Mouse (Mus musculus): ENCODE results near the gene Olfr1420. TPM values are rescaled to one million over a fixed set of nuclear protein-coding genes. Genes with fewer than 3 reads are reported as not detected.
A peak's percentile ranks its signal among the peaks of the same experiment; 100 is the strongest.
"Not testable (repeated sequence)": the region's sequence is repeated elsewhere in the genome, so short reads cannot be mapped to it uniquely, and the experiment has no call there.

Olfr1420 gene
- polyA plus RNA-seq, 1 experiment from 2014 or later: 0.23 TPM

DNA sequence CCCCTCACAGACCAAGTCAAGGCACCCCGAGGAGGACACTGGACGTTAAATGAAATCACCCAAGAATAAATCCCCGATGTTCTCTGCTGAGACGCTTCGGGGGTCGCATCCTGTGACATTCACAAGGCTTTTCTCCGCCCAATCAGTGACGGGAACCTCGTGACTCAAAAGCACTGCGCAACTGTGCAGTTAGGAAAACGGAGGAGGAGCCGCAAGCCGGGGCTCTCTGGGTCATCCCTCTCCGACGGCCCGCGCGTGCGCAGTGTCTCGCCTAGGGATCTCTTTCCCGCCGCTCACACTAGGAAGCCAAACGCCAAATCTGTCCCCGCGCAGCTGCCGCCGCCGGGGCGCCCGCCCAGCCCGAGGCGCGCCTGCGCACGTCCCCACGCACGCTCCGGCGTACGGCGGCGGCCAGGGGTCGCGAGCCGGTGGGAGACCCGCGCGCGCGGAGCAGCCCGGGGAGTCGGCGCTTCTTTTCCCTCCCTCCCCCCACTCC is 25.7 kb downstream of the Olfr1420 start, which contains the start of gene Patl1:
Gene Patl1, plus strand, starts transcription at position 363 of the 496 bp plus-strand sequence.
- ATAC-seq (ENCODE audit: insufficient number of reproducible peaks, low FRiP score, low TSS enrichment, low read depth): peak; percentile 99
- peaks cover 7% of the 10 kb centered on the region; the same call in 1 of the 2 replicates for H3K36me3 ChIP-seq
- WGBS: under 1% methylated on average over 53 of the region's 53 CpGs

DNA sequence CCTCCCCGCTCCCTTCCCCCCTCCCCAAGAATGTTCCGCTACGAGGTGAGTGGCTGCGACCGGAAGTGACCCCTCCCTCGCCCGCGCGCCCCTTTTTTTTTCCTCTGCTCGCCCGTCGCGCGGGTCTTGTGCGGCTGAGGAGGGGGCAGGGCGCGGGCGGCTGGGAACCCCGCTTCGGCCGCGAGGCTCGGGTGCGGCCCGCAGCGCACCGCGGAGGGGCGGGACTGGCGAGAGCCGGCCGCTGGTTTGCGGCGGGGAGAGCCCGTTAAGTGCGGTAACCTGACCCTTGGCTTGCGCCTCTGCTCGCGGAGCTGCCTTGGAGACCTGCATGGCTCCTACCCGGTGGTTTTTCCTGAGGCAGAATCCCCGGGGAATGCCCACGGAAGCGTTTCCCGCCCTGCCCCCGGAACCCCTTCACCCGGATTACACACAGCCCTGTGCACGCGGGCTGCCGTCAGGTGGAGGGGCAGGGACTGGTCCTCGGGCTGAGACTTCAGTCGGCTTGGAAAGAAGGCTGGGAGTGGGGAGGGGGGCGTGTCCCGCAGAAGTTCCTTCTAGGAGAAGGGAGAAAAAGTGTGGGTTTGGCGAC is 26.3 kb downstream of the Olfr1420 start:
- H3K27ac ChIP-seq: peak overlapping the region; percentile 93
- peaks cover 9% of the 10 kb centered on the region for H3K4me1 ChIP-seq
- H3K4me3 ChIP-seq: peak overlapping the region; percentile 92
- H3K27me3 ChIP-seq: no peaks in the 10 kb centered on the region
- peak overlapping the region; percentile 57 for H3K4me2 ChIP-seq
- ATAC-seq (ENCODE audit: insufficient number of reproducible peaks, low FRiP score, low TSS enrichment, low read depth): peak; percentile 53
- H3K36me3 ChIP-seq: peaks cover 7% of the 10 kb centered on the region; the same call in 1 of the 2 replicates
- H3K9me3 ChIP-seq: no peaks in the 10 kb centered on the region
- WGBS: under 1% methylated on average over 41 of the region's 54 CpGs
- peak overlapping the region; percentile 90 for H3K9ac ChIP-seq

More for the DNA sequence above, 25.7 kb downstream of the Olfr1420 start, which contains the start of gene Patl1:
- Histone ChIP-seq H3K9ac (peak within 1 kb of the TSS; percentile 90), H3K4me3 (peak within 1 kb of the TSS; percentile 92), H3K9me3 (no peaks in the 10 kb centered on the region), H3K4me2 (peak within 1 kb of the TSS; percentile 72), H3K27ac (peak within 1 kb of the TSS; percentile 93), H3K4me1 (peaks cover 9% of the 10 kb centered on the region), H3K27me3 (no peaks in the 10 kb centered on the region)

DNA sequence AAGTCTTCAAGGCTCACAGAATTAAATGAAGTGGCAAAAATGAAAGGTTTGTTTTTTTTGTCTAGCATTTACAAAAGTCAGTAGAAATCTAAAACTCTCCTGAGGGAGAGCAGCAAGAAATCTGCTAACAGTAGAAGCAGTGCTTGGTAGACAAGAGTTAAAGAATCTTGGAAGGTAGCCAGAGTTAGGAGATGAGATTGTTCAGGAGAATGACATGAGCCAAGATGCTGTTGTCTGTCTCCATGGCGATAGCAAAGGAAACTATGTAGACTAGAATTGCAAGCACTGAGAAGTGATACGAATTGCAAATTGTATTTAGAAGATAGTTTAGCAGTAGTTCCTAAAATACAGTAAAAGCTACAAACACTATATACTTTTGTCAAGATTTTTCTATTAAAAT is 29.4 kb downstream of the Olfr1420 start:
- no peak overlapping the region for H3K27ac ChIP-seq
- H3K36me3 ChIP-seq: peaks cover 18% of the 10 kb centered on the region
- no peak overlapping the region for H3K4me3 ChIP-seq
- H3K27me3 ChIP-seq: no peaks in the 10 kb centered on the region
- H3K4me2 ChIP-seq: no peak overlapping the region
- no peak for ATAC-seq (ENCODE audit: insufficient number of reproducible peaks, low FRiP score, low TSS enrichment, low read depth)
- no peak overlapping the region for H3K9ac ChIP-seq
- WGBS: 35% methylated on average over 2 of the region's 2 CpGs
- no peaks in the 10 kb centered on the region for H3K9me3 ChIP-seq
- H3K4me1 ChIP-seq: peaks cover 9% of the 10 kb centered on the region

DNA sequence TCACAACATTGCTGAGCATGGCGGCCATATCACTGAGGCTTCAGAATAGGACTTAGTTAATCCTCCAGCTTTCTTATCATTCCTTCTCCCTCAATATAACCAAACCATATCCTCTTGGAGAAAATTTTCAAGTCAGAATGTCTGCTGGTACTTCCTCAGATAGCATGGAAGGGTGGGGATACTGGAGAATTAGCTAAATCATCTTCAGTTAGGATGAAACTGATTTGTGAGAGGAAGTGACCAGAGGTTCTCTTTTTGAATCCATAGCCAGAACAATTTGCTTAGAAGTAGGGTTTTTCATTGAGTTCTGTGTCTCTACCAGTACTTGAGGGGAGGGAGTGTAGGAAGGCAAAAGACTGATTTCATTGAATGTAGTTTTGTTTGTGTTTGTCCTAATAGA is 35.7 kb downstream of the Olfr1420 start:
- no peak overlapping the region for H3K4me2 ChIP-seq
- no peak overlapping the region for H3K9ac ChIP-seq
- no peaks in the 10 kb centered on the region for H3K9me3 ChIP-seq
- no peaks in the 10 kb centered on the region for H3K27me3 ChIP-seq
- no peaks in the 10 kb centered on the region for H3K4me1 ChIP-seq
- 100% methylated on average over 1 of the region's 1 CpGs for WGBS
- no peak overlapping the region for H3K27ac ChIP-seq
- peaks cover 54% of the 10 kb centered on the region for H3K36me3 ChIP-seq
- no peak overlapping the region for H3K4me3 ChIP-seq
- no peak for ATAC-seq (ENCODE audit: insufficient number of reproducible peaks, low FRiP score, low TSS enrichment, low read depth)

DNA sequence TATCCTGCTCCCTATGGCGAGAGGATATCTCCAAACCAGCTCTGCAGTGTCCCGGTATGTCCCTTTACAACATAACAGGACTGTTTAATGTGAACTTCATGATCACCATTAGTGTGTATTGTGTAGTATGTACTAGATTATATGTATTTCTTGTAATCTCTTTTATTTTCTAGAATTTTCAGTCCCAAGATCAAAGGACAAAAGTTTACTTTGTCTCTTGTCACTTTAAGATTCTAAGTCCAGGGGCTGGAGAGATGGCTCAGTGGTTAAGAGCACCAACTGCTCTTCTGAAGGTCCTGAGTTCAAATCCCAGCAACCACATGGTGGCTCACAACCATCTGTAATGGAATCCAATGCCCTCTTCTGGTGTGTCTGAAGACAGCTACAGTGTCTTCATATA is 36.1 kb downstream of the Olfr1420 start:
- H3K4me1 ChIP-seq; H3K4me3 ChIP-seq; H3K27ac ChIP-seq; H3K4me2 ChIP-seq; ATAC-seq (ENCODE audit: insufficient number of reproducible peaks, low FRiP score, low TSS enrichment, low read depth); H3K9me3 ChIP-seq; H3K27me3 ChIP-seq; H3K9ac ChIP-seq: not testable (repeated sequence)
- 96% methylated on average over 2 of the region's 2 CpGs for WGBS
- peaks cover 56% of the 10 kb centered on the region for H3K36me3 ChIP-seq

DNA sequence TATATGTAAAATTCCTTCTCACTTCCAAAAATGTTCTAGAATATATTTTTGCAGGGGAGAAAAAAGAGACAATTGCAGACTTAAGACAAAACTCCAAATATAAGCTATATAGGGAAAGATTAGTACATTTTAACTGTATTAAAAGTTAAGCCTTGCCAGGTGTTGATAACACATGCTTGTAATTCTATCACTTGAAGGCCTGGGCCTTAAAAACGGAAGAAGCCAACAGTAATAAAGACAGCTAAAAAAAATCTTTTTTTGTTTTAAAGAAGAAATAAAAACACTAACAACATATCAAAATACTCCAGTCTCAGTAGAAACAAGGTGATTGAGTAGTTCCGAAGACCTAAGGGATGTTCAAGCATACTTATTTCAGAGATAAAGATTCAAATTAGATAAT is 40.0 kb downstream of the Olfr1420 start:
- ATAC-seq (ENCODE audit: insufficient number of reproducible peaks, low FRiP score, low TSS enrichment, low read depth): no peak
- 83% methylated on average over 2 of the region's 2 CpGs for WGBS
- H3K27ac ChIP-seq: no peak overlapping the region

DNA sequence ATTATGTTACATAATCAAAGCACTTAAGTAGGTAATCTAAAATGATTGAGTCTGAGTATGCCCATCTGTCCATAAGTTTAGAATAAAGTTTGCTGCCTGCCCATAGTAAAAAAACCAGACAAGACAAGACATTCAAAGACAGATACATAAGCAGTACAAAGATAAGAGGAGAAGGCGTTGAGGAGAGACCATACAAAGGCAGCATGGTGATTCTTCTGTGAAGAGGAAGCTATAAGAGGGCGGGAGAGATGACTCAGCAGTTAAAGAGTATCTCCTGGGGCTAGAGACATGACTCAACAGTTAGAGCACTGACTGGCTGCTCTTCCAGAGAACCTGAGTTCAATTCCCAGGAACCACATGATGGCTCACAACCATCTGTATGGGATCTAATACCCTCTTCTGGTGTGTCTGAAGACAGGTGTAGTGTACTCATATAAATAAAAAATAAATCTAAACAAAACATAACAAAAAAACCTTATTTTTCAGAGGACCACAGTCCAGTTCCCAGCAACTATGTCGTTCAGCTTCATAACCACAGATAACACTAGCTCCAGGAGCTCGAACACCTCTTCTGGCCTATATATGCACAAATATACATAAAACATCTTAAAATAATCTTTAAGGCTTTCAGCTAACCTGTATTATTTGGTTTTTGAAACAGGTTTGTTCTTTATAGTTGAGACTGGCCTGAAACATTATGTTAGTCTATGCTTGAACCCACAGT is 41.8 kb downstream of the Olfr1420 start:
- no peak overlapping the region for H3K4me3 ChIP-seq
- no peak overlapping the region for H3K4me2 ChIP-seq
- H3K4me1 ChIP-seq: no peaks in the 10 kb centered on the region
- 89% methylated on average over 4 of the region's 4 CpGs for WGBS
- no peak overlapping the region for H3K27ac ChIP-seq
- H3K27me3 ChIP-seq: no peaks in the 10 kb centered on the region
- no peak overlapping the region for H3K9ac ChIP-seq
- no peaks in the 10 kb centered on the region for H3K9me3 ChIP-seq
- no peak for ATAC-seq (ENCODE audit: insufficient number of reproducible peaks, low FRiP score, low TSS enrichment, low read depth)
- H3K36me3 ChIP-seq: peaks cover 72% of the 10 kb centered on the region

More for the DNA sequence above, 40.0 kb downstream of the Olfr1420 start:
- Histone ChIP-seq H3K36me3 (peaks cover 68% of the 10 kb centered on the region), H3K9ac (no peak overlapping the region), H3K27me3 (no peaks in the 10 kb centered on the region), H3K4me3 (no peak overlapping the region), H3K9me3 (no peaks in the 10 kb centered on the region), H3K4me2 (no peak overlapping the region), H3K4me1 (no peaks in the 10 kb centered on the region)

DNA sequence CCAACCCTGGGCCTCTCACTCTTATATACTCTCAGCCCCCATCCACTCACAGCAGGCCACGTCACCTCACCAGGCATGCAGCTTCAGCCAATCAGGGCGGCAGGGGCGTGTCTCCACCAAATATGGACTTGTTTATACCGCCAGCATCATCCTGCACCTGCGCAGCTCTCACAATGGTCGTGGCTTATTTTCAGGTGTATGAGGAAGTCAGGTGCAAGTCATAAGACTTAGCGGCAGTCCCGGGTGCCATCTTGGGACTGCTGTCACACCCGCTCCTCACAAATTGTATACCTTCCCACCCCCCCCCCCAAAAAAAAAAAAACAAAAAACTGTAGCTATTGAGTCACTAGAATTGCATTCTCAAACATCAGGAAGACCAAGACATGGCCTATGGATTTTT is 60.1 kb downstream of the Olfr1420 start:
- H3K9ac ChIP-seq; H3K27me3 ChIP-seq; H3K4me1 ChIP-seq; H3K9me3 ChIP-seq; H3K4me2 ChIP-seq; H3K4me3 ChIP-seq; H3K27ac ChIP-seq; ATAC-seq (ENCODE audit: insufficient number of reproducible peaks, low FRiP score, low TSS enrichment, low read depth): not testable (repeated sequence)
- H3K36me3 ChIP-seq: peaks cover 36% of the 10 kb centered on the region
- WGBS: 95% methylated on average over 9 of the region's 9 CpGs

Small RNA genes within 50 kb of the gene (microRNA-seq; reads per million reads assigned to microRNA genes)
- 4.3 reads per million, percentile 13 among the genes with 10 or more reads in this experiment for gene Mir6994

Other genes starting within 250 kb of the Olfr1420 start
- gene Ms4a3, start 245.7 kb upstream of the Olfr1420 start, polyA plus RNA-seq (2015; fragmentation: Nextera tagmentation; extraction: Ambion mirVana): 0.15 TPM in 1 of 2 replicates, not detected in the other
- gene Oosp2, start 226.0 kb upstream of the Olfr1420 start, polyA plus RNA-seq (2015; fragmentation: Nextera tagmentation; extraction: Ambion mirVana): not detected in 2 replicates
- gene Oosp1, start 195.4 kb upstream of the Olfr1420 start, polyA plus RNA-seq (2015; fragmentation: Nextera tagmentation; extraction: Ambion mirVana): not detected in 2 replicates
- not detected in 2 replicates for gene Oosp3, start 189.5 kb upstream of the Olfr1420 start, polyA plus RNA-seq (2015; fragmentation: Nextera tagmentation; extraction: Ambion mirVana)
- gene Gif, start 139.0 kb upstream of the Olfr1420 start, polyA plus RNA-seq (2015; fragmentation: Nextera tagmentation; extraction: Ambion mirVana): not detected in 2 replicates
- 38.9 and 40.1 TPM in 2 replicates for gene Mrpl16, start 116.2 kb upstream of the Olfr1420 start, polyA plus RNA-seq (2015; fragmentation: Nextera tagmentation; extraction: Ambion mirVana)
- 6.2 and 6.4 TPM in 2 replicates for gene Stx3, start 67.2 kb upstream of the Olfr1420 start, polyA plus RNA-seq (2015; fragmentation: Nextera tagmentation; extraction: Ambion mirVana)
- gene Olfr1417, start 47.3 kb upstream of the Olfr1420 start, polyA plus RNA-seq (2015; fragmentation: Nextera tagmentation; extraction: Ambion mirVana): not detected in 2 replicates
- gene Olfr1418, start 25.5 kb upstream of the Olfr1420 start, polyA plus RNA-seq (2015; fragmentation: Nextera tagmentation; extraction: Ambion mirVana): not detected in 2 replicates
- gene Olfr1419, start 11.5 kb upstream of the Olfr1420 start, polyA plus RNA-seq (2015; fragmentation: Nextera tagmentation; extraction: Ambion mirVana): not detected in 2 replicates
- gene Patl1, start 25.8 kb downstream of the Olfr1420 start, polyA plus RNA-seq (2015; fragmentation: Nextera tagmentation; extraction: Ambion mirVana): 15.5 and 16.4 TPM in 2 replicates
- 4.7 and 5.6 TPM in 2 replicates for gene Osbp, start 79.4 kb downstream of the Olfr1420 start, polyA plus RNA-seq (2015; fragmentation: Nextera tagmentation; extraction: Ambion mirVana)
- gene Olfr1423, start 154.8 kb downstream of the Olfr1420 start, polyA plus RNA-seq (2015; fragmentation: Nextera tagmentation; extraction: Ambion mirVana): 0.03 TPM in 1 of 2 replicates, not detected in the other
- not detected in 2 replicates for gene Olfr1424, start 176.1 kb downstream of the Olfr1420 start, polyA plus RNA-seq (2015; fragmentation: Nextera tagmentation; extraction: Ambion mirVana)
- not detected in 2 replicates for gene Olfr1425, start 191.2 kb downstream of the Olfr1420 start, polyA plus RNA-seq (2015; fragmentation: Nextera tagmentation; extraction: Ambion mirVana)
- gene Olfr1426, start 205.4 kb downstream of the Olfr1420 start, polyA plus RNA-seq (2015; fragmentation: Nextera tagmentation; extraction: Ambion mirVana): not detected in 2 replicates
- gene Olfr1427, start 216.8 kb downstream of the Olfr1420 start, polyA plus RNA-seq (2015; fragmentation: Nextera tagmentation; extraction: Ambion mirVana): not detected in 2 replicates
- gene Olfr1428, start 229.3 kb downstream of the Olfr1420 start, polyA plus RNA-seq (2015; fragmentation: Nextera tagmentation; extraction: Ambion mirVana): not detected in 2 replicates
- gene Olfr76, start 236.6 kb downstream of the Olfr1420 start, polyA plus RNA-seq (2015; fragmentation: Nextera tagmentation; extraction: Ambion mirVana): not detected in 2 replicates